Mouse (Mus musculus) neural tube, embryonic 10.5 days (tissue): ENCODE data around the gene Fam189b.
A peak's percentile ranks its signal among the peaks of the same experiment; 100 is the strongest.
"Not testable (repeated sequence)": the region's sequence is repeated elsewhere in the genome, so short reads cannot be mapped to it uniquely, and the experiment has no call there.

ENCODE experiments used
- DNase-seq: peaks from one replicate; pipeline ENCODE4 v3.0.0-alpha.2; 2017; ENCODE audit warnings: low spot score; ENCODE audit errors: extremely low spot score

The Fam189b gene

DNA sequence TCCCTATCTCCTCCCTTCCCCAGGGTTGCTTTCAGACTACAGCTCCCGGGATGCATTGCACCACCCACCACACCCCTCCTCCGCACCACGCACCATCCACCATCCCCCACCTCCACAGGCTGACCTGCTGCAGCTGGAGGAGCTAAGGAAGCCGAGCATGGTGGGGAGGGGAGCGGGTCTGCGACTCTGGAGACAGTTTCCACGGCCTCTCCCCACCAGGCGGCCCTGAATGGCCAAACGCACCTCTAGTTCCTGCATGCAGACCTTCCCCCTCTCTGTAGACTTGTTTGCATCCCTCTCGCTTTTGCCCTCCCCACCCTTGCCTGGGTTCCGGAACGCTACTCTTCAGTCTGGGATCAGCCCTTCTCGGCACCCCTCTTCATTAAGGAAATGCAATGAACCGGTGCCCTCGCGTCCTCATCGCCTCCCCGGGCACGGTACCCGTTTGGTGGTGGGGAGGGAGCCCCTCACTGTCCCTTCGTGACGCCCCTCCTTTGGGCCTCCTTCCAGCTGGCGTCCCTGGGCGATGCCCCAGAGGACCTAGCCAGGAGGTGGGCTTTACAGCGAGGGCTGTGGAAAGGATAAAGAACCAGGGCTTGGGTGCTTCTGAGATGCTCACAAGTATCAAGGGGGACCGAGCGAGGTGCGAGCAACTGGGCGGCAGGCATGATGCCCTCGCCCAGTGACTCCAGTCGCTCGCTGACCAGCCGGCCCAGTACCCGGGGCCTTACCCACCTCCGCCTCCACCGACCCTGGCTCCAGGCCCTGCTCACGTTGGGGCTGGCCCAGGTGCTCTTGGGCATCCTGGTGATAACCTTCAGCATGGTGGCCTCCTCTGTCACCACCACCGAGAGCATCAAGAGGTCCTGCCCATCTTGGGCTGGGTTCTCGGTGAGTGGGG is at the start of gene Fam189b:
Gene Fam189b, plus strand, starts transcription at position 86 of the 901 bp plus-strand sequence.
- peak; percentile 83 for DNase-seq

- no peak for DNase-seq
Observed at GRCm38 (mm10) chr3:89133752-89134151, 49.2 kb upstream of the Fam189b start.

- DNase-seq = no peak
Observed at GRCm38 (mm10) chr3:89135958-89136357, 47.0 kb upstream of the Fam189b start, which contains the start of gene Pklr. Gene Pklr, plus strand, starts transcription at chr3:89136142.

DNA sequence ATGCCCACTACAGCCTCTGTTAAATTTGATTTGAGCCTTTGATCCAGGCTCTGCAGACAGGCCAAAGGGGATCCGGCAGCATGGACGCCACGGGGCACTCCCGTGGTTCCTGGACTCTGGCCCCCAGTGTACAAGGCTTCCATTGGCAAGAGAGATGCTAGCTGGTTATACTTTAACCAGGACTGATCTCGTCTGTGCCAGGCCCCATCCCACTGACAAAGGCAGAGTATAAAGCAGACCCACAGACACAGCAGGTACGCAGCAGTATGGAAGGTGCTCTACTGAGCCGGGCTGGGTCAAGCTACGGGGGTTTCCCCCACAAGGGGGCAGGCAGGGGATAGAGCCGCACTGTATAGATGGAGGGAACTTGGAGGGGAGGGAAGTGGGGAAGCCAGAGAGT is 46.6 kb upstream of the Fam189b start:
- no peak for DNase-seq

DNA sequence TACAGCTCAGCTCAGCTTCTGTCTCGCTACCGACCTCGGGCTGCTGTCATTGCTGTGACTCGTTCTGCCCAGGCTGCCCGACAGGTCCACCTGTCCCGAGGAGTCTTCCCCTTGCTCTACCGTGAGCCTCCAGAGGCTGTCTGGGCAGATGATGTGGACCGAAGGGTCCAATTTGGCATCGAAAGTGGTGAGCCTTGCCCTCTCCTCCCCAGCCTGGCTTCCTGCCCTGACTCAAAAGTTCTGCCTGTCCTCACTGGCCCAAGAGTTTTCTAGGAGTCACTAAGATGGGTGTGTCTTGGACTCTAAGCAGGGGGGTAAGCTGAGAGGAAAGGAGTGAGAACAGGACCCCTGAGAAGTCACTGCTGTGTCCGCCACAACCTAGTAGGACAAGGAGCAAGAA is 38.1 kb upstream of the Fam189b start:
- no peak for DNase-seq

DNA sequence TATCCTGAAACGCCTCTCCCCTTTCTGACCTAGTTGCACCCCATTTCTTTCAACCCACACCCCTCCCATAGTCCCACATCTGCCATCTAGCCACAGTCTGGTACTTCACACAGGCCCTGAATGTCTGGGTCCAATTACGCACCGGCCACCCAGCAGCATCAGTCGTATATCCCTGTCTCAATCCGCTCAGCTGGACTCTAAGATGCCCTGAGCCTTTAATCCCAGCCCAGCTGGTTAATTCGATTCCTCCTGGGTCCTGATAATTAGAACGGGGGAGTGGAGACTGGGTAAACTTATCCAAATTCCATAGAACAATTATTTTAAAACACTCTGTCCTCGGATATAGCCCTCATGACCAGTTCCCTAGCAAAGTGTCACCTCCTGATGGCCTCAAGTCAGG is 37.4 kb upstream of the Fam189b start:
- no peak for DNase-seq

DNA sequence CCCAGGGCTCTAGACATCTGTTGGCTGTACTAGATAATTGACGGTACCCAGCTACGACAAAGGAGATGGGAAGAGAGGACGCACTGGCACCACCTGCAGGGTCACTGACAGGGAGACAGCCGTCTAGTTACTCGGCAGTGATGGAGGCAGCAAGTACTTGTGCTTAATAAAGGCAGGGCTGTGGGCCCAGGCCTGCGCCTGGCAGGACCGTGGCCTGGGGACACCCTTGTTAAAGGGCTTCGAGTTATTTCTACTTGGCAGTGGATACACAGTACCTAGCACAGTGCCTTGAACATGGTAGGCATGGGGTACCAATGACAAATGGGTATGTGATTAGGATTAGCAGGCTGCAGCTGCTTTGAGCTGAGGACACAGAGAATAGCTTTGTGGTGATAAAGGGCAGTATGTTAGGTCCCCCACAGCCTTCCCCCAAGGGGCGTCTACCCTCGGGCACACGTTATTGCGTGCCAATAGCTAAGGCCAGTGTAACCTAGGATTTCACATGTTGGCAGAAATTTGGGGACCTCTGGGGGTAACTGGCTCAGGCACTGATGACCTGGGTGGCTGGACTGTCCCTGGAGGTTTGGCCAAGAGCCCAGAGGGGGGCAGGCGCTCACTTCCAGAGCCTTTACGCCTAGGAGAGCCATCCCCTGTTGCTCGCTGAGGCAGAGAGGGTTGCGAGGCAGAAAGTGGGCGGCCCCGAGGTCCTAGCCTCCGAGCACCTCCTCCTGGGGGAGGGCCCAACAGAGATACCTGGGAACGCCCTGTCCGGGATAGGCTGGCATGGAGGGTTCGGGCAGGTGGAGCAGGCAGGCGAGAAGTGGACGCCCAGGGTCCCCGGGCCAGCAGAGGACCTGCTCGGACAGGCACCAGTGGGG is 35.6 kb upstream of the Fam189b start:
- DNase-seq = no peak

DNA sequence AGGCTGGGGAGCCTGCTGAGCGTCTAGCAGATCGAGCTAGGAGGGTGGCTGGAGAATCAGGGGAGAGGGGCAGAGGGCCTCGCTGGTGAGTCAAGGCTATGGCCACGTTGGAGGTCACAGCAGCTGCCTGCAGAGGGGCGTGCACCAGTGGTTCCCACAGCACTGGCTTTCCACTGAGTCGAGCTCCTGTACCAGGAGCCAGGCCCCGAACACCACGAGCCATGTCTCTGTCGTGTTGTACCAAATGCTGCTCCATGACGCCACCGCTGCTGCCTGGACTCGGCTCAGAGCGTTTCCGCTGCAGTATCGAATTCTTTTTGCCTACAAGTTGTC is 35.0 kb upstream of the Fam189b start:
- DNase-seq = no peak

DNA sequence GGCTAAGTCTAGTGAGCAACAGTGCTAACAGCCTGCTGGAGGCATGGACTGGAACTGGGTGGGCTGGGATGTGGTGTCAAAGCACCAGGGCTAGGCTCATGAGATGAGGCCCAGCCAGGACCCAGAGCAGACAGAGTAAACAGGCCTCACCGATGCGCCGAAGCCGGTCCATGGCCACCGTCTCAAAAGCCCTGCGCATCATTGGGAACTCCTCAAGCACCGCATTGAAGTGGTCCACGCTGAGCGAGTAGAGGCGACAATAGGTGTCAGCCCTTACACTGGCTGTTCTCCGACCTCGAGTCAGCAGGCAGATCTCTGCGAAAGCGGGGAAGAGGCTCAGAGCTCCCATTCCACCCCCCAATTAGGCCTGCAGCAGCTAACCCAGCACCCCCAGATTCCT is 34.4 kb upstream of the Fam189b start:
- no peak for DNase-seq

GRCm38 (mm10) chr3:89152084-89152835 is 30.7 kb upstream of the Fam189b start:
- DNase-seq = no peak

GRCm38 (mm10) chr3:89156951-89157350 is 26.0 kb upstream of the Fam189b start:
- DNase-seq = no peak

- DNase-seq = no peak
Observed at GRCm38 (mm10) chr3:89158651-89159050, 24.3 kb upstream of the Fam189b start.

GRCm38 (mm10) chr3:89159211-89159610 is 23.7 kb upstream of the Fam189b start:
- DNase-seq = peak; percentile 80

DNA sequence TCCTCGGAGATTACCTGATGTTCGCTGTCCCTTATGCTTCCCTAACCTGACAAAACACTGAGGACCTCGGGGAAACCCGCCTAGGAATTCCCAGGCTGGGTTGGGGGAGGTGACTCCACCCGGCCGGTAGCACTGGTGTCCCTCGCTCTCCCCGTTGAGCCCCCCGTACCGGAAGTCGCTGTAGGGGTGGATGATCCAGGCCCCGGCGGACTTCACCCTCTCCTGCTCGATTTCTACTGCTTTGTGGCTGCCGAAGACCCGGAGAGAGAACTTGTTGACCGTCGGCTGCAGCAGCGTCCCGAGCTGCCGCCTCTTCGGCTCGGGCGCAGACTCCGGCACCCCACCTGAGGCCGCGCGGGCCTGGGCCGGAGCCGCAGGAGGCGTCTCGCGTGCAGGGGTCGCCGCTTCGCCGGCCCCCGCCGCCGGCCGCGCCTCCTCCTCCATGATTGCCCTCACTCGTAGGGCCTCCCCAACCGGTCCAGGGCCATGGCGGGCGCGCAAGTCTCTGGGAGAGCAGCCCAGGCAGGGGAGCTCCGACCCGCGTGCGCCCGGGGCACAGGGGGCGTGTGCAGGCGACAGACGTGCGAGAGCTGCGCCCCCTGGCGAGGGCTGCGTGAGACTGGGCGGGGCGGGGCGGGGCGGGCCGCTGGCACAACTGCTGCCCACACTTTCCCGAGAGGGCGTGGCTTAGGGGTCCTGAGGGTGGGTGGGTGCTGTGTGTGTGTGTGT is 23.2 kb upstream of the Fam189b start, which contains the start of gene Hcn3:
Gene Hcn3, minus strand, starts transcription at position 581 of the 729 bp plus-strand sequence.
- peak; percentile 76 for DNase-seq

DNA sequence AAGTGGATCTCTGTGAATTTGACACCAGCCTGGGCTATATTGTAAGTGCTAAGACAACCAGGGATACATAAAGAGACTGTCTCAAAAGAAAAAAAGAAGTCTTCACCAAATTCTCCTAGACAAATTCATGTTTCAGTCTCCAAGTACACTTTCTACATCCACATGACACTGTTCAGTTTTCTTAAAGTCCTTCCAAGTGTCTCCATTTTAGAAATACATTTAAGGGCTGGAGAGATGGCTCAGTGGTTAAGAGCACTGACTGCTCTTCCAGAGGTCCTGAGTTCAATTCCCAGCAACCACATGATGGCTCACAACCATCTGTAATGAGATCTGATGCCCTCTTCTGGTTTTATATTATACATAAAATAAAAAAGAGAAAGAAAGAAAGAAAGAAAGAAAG is 21.7 kb upstream of the Fam189b start:
- DNase-seq = not testable (repeated sequence)

- no peak for DNase-seq
Observed at GRCm38 (mm10) chr3:89161786-89162185, 21.2 kb upstream of the Fam189b start.

DNA sequence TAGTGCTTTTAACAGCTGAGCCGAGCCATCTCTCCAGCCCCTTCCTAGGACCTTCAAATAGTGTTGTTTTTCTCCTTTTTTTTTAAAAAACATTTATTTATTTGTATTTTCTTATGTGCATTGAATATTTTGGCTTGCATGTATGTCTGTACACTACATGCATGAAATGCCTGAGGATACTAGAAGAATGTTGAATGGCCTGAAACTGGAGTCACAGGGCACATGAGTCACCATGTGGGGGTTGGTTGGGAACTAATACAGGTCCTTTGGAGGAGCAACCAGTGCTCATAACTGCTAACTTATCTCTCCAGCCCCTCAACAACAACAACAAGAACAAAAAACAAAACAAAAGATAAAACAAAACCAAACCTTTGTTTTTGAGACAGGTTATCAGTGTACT is 19.8 kb upstream of the Fam189b start:
- no peak for DNase-seq

DNA sequence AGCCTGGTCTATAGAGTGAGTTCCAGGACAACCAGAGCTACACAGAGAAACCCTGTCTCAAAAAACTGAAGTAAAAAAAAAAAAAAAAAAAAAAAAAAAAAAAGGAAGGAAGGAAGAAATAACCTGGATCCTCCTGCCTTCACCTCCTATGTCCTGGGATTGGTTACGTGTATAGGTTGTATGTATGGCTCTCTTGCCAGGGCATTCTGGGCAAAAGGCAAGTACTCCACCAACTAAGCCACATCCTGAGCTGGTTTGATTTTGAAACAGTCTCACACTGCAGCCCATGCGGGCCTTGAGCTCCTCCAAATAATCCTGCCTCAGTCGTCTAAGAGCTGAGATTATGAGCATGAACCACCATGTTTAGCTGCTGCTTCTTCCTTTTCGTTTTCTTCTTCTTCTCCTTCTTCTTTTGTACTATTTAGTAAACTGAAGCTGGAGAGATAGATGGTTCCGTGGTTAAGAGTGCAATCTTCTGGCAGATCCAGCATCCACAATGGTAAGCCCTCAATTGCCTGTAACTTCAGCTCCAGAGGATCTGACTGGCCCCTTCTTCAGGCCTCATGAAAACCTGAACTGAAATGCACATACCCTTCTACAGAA is 19.2 kb upstream of the Fam189b start:
- DNase-seq = no peak

DNA sequence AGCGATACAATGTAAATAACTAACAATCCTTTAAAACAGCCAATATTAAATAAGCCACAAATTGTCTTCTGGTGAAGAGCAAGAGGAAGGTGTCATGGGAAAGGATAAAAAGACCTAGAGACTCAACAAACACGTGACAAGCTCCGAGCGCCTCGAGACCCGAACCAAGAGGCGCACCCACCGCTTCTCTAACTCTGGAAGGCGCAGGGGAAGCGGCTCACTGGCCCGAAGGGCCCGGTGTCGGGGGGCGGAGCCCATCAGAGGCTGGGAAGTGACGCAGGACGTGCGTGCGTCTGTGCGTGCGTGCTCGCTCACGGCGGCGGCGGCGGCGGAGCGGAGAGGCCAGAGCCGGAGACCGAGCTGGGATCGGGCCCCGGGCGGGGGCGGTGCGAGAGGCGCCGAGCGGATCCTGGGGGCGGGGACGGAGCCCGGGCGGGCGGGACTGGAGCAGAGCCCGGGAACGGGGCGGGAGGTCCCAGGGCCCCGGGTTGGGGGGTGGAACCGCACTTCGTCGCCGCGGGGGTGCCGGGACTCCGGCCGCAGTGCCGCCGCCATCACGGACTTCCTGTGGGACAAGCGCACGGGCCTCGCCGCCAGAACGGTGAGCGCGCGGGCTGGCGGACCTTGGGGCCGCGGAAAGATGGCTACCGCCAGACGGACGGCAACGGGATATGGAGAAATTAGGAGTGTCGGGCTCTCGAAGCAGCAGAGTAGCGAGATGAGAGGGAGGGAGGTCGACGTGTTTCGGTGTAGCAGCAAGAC is 18.3 kb upstream of the Fam189b start, which contains the start of gene Clk2:
Gene Clk2, plus strand, starts transcription at position 290 of the 762 bp plus-strand sequence.
- peak; percentile 95 for DNase-seq
